Mouse (Mus musculus) embryonic fibroblast, embryonic 13.5 days (primary cell): ENCODE results near the gene Cnot11.

ENCODE experiments used
- CTCF ChIP-seq: IDR thresholded peaks from 2 replicates; pipeline ENCODE4 v1.5.1; 2011; ENCODE audit warnings: mild to moderate bottlenecking, control low read depth, low read length, moderate library complexity, borderline replicate concordance; ENCODE audit not compliant: insufficient read depth
- POLR2A ChIP-seq: IDR thresholded peaks from 2 replicates; pipeline ENCODE4 v1.6.1; 2011; ENCODE audit warnings: low read depth, mild to moderate bottlenecking, control low read depth, low read length, moderate library complexity

GRCm38 (mm10) chr1:39546160-39546866, 11.5 kb downstream of the Cnot11 start:
- TF ChIP-seq POLR2A, result no peak
- TF ChIP-seq CTCF, result no peak
